Mouse (Mus musculus) embryonic facial prominence, embryonic 12.5 days (tissue): ENCODE measurements at regions not wholly inside any gene's neighbourhood (a gene's known extent, or its start where the extent isn't known, plus 50 kb on each side); places are given as distances from the start of the nearest gene placed in this dataset.

ENCODE experiments used
- ATAC-seq: fragments of 200-750 bp; cut with Nextera tagmentation; 2 replicates; pipeline ENCODE4 v1.8.0; 2017; ENCODE audit not compliant: insufficient number of reproducible peaks, insufficient read depth, low FRiP score, low TSS enrichment
- H3K27ac ChIP-seq: fragments of 300-500 bp; sonication (generic); 2 replicates; pipeline ENCODE4 v1.5.1; 2016; ENCODE audit warnings: mild to moderate bottlenecking
- H3K27me3 ChIP-seq: fragments of 300-500 bp; sonication (generic); 2 replicates; pipeline ENCODE4 v1.6.1; 2016; ENCODE audit warnings: mild to moderate bottlenecking, moderate library complexity
- H3K36me3 ChIP-seq: fragments of 300-500 bp; sonication (generic); 2 replicates; pipeline ENCODE4 v1.6.1; 2016; ENCODE audit warnings: mild to moderate bottlenecking
- H3K4me1 ChIP-seq: fragments of 300-500 bp; sonication (generic); 2 replicates; pipeline ENCODE4 v1.6.1; 2016
- H3K4me2 ChIP-seq: fragments of 300-500 bp; sonication (generic); replicated peaks from 2 replicates; pipeline ENCODE4 v1.6.1; 2016; ENCODE audit warnings: mild to moderate bottlenecking, moderate library complexity
- H3K4me3 ChIP-seq: fragments of 300-500 bp; sonication (generic); 2 replicates; pipeline ENCODE4 v1.5.1; 2016; ENCODE audit warnings: mild to moderate bottlenecking
- H3K9ac ChIP-seq: fragments of 300-500 bp; sonication (generic); 2 replicates; pipeline ENCODE4 v1.6.1; 2016; ENCODE audit warnings: mild to moderate bottlenecking, moderate library complexity
- H3K9me3 ChIP-seq: fragments of 300-500 bp; sonication (generic); 2 replicates; pipeline ENCODE4 v1.6.1; 2016; ENCODE audit warnings: mild to moderate bottlenecking, moderate library complexity
- WGBS: fragments of 180-500 bp; shearing (Covaris S2); methylation state at CpG from one replicate; pipeline ENCODE4 v1.1.7; 2016; 5-methylcytosine and 5-hydroxymethylcytosine counted together

GRCm38 (mm10) chr16:29928291-29928690 is 135.9 kb upstream of the Hes1 start:
- Histone ChIP-seq H3K9ac (no peak overlapping the region), H3K4me1 (no peaks in the 10 kb centered on the region), H3K27ac (no peak overlapping the region), H3K4me2 (no peak overlapping the region), H3K27me3 (no peaks in the 10 kb centered on the region), H3K36me3 (no peaks in the 10 kb centered on the region), H3K9me3 (no peaks in the 10 kb centered on the region), H3K4me3 (no peak overlapping the region)
- no peak for ATAC-seq
- WGBS: 95% methylated on average over 4 of the region's 4 CpGs

GRCm38 (mm10) chr16:29931746-29932351 is 132.3 kb upstream of the Hes1 start:
- H3K9ac ChIP-seq: no peak overlapping the region
- 87% methylated on average over 10 of the region's 10 CpGs for WGBS

GRCm38 (mm10) chr16:29934649-29935048 is 129.5 kb upstream of the Hes1 start:
- Histone ChIP-seq H3K4me3 (no peak overlapping the region), H3K9me3 (no peaks in the 10 kb centered on the region), H3K27me3 (no peaks in the 10 kb centered on the region), H3K27ac (no peak overlapping the region), H3K4me1 (0 out of 2 replicates have a peak, but pooled peaks cover under 1% of the 10 kb centered on the region), H3K4me2 (no peak overlapping the region), H3K36me3 (no peaks in the 10 kb centered on the region), H3K9ac (no peak overlapping the region)
- ATAC-seq: no peak
- WGBS: 72% methylated on average over 1 of the region's 1 CpGs

More at GRCm38 (mm10) chr16:29931746-29932351, 132.3 kb upstream of the Hes1 start:
- Histone ChIP-seq H3K4me3 (no peak overlapping the region), H3K9me3 (no peaks in the 10 kb centered on the region), H3K4me1 (no peaks in the 10 kb centered on the region), H3K4me2 (no peak overlapping the region), H3K27ac (no peak overlapping the region), H3K36me3 (no peaks in the 10 kb centered on the region), H3K27me3 (no peaks in the 10 kb centered on the region)
- no peak for ATAC-seq

DNA sequence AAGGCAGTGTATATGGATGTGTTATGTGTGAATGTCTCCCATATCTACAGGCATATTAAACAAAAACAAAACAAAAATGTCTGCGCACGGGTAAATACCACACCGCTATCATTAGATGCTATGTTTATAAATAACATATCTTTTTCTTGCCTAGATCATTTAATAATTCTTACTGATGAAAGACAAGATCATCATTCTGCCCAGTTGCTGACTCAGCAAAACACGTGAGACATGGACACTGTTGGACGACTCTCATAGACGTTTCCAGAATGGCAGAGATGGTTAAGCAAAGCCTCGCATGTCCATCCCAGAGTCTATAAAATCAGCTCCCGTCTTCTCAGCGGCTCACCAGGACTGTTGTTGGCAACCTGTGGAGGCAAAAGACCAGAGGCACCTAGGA is 125.5 kb upstream of the Hes1 start:
- Histone ChIP-seq H3K4me3 (no peak overlapping the region), H3K4me2 (no peak overlapping the region), H3K27me3 (no peaks in the 10 kb centered on the region), H3K4me1 (peaks cover 16% of the 10 kb centered on the region; the same call in 1 of the 2 replicates), H3K36me3 (no peaks in the 10 kb centered on the region), H3K9me3 (no peaks in the 10 kb centered on the region), H3K9ac (no peak overlapping the region), H3K27ac (no peak overlapping the region)
- 94% methylated on average over 9 of the region's 9 CpGs for WGBS
- no peak for ATAC-seq

DNA sequence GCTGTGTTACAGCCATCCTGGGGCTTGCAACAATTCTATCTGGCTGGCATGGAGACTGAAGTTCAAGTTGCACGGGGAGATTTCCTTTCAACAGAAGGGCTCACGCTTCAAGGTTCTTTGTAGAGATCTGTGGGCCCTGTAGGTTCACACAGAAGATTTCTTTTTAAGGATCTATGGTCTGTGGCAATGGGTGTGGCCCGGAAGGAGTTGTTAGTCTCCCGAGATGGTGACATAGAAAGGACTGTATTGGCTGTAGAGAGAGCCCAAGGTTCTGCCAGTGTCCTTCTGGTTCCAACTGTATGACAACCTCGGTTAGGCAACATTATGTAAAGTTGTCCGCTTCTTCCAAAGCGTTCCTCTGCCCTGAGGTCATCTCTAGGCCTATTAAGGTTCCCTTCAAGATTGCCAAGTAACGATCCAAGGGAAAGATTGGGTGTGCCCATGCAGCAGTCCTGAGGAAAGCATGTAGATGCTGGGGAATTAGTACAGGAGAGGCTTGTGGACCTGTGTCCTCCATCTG is 124.8 kb upstream of the Hes1 start:
- Histone ChIP-seq H3K4me2 (no peak overlapping the region), H3K27me3 (no peaks in the 10 kb centered on the region), H3K9ac (no peak overlapping the region), H3K27ac (no peak overlapping the region), H3K4me1 (peaks cover 16% of the 10 kb centered on the region; the same call in 1 of the 2 replicates), H3K4me3 (no peak overlapping the region), H3K9me3 (no peaks in the 10 kb centered on the region), H3K36me3 (no peaks in the 10 kb centered on the region)
- WGBS: 85% methylated on average over 8 of the region's 8 CpGs
- no peak for ATAC-seq

DNA sequence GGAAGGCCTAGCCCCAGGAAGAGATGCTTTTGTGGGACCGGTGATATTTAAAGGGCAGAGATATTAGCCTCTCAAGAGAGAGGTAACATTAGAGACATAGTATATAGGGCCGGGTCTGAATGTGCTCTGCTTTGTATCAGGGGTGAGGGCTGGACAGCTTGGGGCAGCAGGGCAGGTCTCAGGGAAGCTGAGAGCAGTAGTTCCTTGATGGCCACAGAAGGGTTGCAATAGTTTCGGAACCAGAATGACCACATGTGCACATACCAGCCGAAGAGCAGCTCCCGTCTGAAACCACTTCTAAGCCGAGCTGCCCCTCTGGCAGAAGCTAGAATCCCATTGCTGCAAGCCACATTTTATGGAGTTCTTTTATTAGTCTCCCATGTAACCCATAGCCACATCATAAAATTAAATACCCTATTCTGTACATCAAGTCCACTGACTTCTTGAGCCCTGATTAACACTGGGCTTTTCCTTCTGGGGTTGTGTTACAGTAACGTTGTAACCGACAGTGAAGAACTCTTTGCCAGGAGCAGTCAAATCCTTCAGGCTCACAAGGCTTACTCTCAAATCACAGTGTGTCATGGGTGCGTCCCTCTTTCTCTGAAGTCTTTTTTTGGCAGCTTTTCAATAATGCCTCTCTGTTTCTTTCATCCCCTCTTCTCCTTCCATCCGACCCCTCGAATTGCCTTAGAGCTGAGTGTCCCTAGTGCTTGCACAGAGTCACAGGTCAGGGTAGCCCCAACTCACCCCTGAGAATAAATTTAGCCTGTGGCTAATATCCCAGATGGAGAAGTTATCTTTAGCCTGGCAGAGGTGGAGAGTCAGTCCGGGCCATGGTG is 124.1 kb upstream of the Hes1 start:
- peaks cover 20% of the 10 kb centered on the region for H3K4me1 ChIP-seq
- ATAC-seq: no peak
- no peak overlapping the region for H3K4me3 ChIP-seq
- H3K9me3 ChIP-seq: no peaks in the 10 kb centered on the region
- H3K36me3 ChIP-seq: no peaks in the 10 kb centered on the region
- no peaks in the 10 kb centered on the region for H3K27me3 ChIP-seq
- H3K27ac ChIP-seq: no peak overlapping the region
- 49% methylated on average over 12 of the region's 12 CpGs for WGBS
- H3K4me2 ChIP-seq: no peak overlapping the region
- no peak overlapping the region for H3K9ac ChIP-seq

- 42% methylated on average over 7 of the region's 7 CpGs for WGBS
Observed at GRCm38 (mm10) chr16:29942111-29942510, 122.1 kb upstream of the Hes1 start.

GRCm38 (mm10) chr16:29943963-29944860 is 120.0 kb upstream of the Hes1 start:
- Histone ChIP-seq H3K27ac (no peak overlapping the region), H3K4me3 (no peak overlapping the region), H3K27me3 (no peaks in the 10 kb centered on the region), H3K36me3 (no peaks in the 10 kb centered on the region), H3K4me1 (peaks cover 33% of the 10 kb centered on the region), H3K4me2 (no peak overlapping the region), H3K9ac (no peak overlapping the region), H3K9me3 (no peaks in the 10 kb centered on the region)
- ATAC-seq: no peak
- 75% methylated on average over 10 of the region's 10 CpGs for WGBS

More at GRCm38 (mm10) chr16:29942111-29942510, 122.1 kb upstream of the Hes1 start:
- no peak overlapping the region for H3K27ac ChIP-seq
- peaks cover 33% of the 10 kb centered on the region for H3K4me1 ChIP-seq
- H3K36me3 ChIP-seq: no peaks in the 10 kb centered on the region
- no peaks in the 10 kb centered on the region for H3K9me3 ChIP-seq
- no peak overlapping the region for H3K4me3 ChIP-seq
- H3K27me3 ChIP-seq: no peaks in the 10 kb centered on the region
- no peak for ATAC-seq
- no peak overlapping the region for H3K4me2 ChIP-seq
- H3K9ac ChIP-seq: no peak overlapping the region

DNA sequence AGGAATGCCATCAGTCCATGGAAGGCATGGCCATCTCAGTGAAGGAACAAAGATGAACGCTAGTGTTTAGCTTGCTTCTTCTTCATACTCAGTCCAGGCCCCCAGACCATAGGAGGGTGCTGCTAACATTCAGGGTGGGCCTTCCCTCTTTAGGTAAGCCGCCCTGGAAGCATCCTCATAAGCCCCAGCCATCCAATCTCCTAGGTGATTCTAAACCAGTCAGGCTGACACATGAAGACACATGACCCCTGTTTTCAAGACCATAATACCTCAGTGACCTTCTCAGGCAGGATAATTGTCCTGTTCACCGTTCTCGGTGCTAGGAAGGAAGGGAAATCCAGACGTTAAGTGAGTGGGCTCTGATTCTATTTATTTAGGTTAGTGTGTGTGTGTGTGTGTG is 119.2 kb upstream of the Hes1 start:
- H3K9me3 ChIP-seq: no peaks in the 10 kb centered on the region
- no peak overlapping the region for H3K4me2 ChIP-seq
- 0 out of 2 replicates have a peak overlapping the region, but pooled peaks have one; percentile 79 for H3K27ac ChIP-seq
- no peaks in the 10 kb centered on the region for H3K27me3 ChIP-seq
- peaks cover 30% of the 10 kb centered on the region for H3K4me1 ChIP-seq
- no peak overlapping the region for H3K9ac ChIP-seq
- no peak overlapping the region for H3K4me3 ChIP-seq
- WGBS: 61% methylated on average over 5 of the region's 5 CpGs
- ATAC-seq: no peak
- H3K36me3 ChIP-seq: no peaks in the 10 kb centered on the region

DNA sequence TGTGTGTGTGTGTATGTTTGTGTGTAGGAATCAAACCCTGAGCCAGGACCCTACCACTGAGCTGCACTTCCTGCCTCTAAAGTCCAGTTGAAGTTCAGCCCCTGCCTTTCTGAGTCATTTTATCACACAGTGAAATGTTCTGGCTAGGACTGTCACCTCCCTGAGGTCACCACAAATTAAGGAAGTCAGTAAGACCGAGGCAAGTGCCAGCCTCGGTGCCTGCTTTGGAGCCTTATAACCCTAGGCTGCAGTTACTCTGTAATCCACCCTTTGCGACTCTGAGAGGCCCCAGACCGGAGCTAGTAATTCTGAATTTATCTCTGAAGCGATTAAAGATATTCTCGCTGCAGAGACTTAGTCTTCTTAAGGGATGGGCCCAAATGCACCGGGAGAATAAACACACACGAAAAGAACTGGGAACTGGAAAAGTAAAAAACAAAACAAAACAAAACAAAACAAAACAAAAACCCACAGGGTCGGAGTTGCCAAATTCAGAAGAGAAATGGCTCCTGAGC is 118.8 kb upstream of the Hes1 start:
- Histone ChIP-seq H3K36me3 (no peaks in the 10 kb centered on the region), H3K27ac (peak overlapping the region; percentile 79; the same call in 1 of the 2 replicates), H3K4me3 (peak overlapping the region; percentile 34), H3K4me1 (peaks cover 30% of the 10 kb centered on the region), H3K27me3 (no peaks in the 10 kb centered on the region), H3K9me3 (no peaks in the 10 kb centered on the region), H3K9ac (peak overlapping the region; percentile 52), H3K4me2 (peak overlapping the region; percentile 63)
- no peak for ATAC-seq
- 13% methylated on average over 9 of the region's 9 CpGs for WGBS
